In genomic region chr11:102211936-102212341, GRCm38 (mm10) we compare ENCODE assay signal across 11 mouse cellular contexts. TPM values are rescaled to one million over a fixed set of nuclear protein-coding genes. Genes with fewer than 3 reads are reported as not detected.
DNase-seq lines count a peak whose midpoint lies in the region; ATAC-seq and TF ChIP-seq lines count a peak whose summit lies in the region.
"Had no signal": no experiment of that assay in that cellular context is flagged by ENCODE, and none has a peak within 500 bp of the region (broad histone marks: within the 10 kb centered on the region; RNA-seq: fewer than 3 reads in every experiment).

No protein-coding gene starts in this region.

- no peaks in the 10 kb centered on the region for H3K9me3 ChIP-seq in embryonic facial prominence, embryonic 10.5 days
- H3K9me3 ChIP-seq in heart, embryonic 16.5 days (replicated peaks; ENCODE audit: control insufficient read depth, low read length), result no peaks in the 10 kb centered on the region

- WGBS in cerebellum, adult 2 months, result 16% methylated on average over 18 of the region's 18 CpGs
- WGBS in kidney, adult 2 months, result 54% methylated on average over 18 of the region's 18 CpGs
- WGBS in embryonic facial prominence, embryonic 10.5 days, result 75% methylated on average over 18 of the region's 18 CpGs
- WGBS in heart, embryonic 16.5 days, result 36% methylated on average over 18 of the region's 18 CpGs

- no peaks in the 10 kb centered on the region for H3K27me3 ChIP-seq in cerebellum, adult 2 months (ENCODE audit: control insufficient read depth, insufficient read depth, low read length)
- H3K27me3 ChIP-seq in kidney, adult 2 months (replicated peaks; ENCODE audit: control insufficient read depth, insufficient read depth, low read length), result no peaks in the 10 kb centered on the region
- 0 out of 2 replicates have a peak, but pooled peaks cover 1% of the 10 kb centered on the region for H3K27me3 ChIP-seq in embryonic facial prominence, embryonic 10.5 days (replicated peaks; ENCODE audit: low read depth, poor library complexity, severe bottlenecking)
- no peaks in the 10 kb centered on the region for H3K27me3 ChIP-seq in heart, embryonic 16.5 days (ENCODE audit: control insufficient read depth, insufficient read depth, low read length)

- no peak overlapping the region for H3K27ac ChIP-seq in cerebellum, adult 2 months (ENCODE audit: insufficient read depth, low read length)
- no peak overlapping the region for H3K27ac ChIP-seq in kidney, adult 2 months (ENCODE audit: insufficient read depth, low read depth, low read length)
- peak overlapping the region; percentile 59; the same call in 1 of the 2 replicates for H3K27ac ChIP-seq in embryonic facial prominence, embryonic 10.5 days (replicated peaks)
- peak overlapping the region; percentile 70 for H3K27ac ChIP-seq in heart, embryonic 16.5 days (ENCODE audit: low read length)
- H3K27ac ChIP-seq: left cerebral cortex, adult 2 months had no signal

- H3K4me1 ChIP-seq in cerebellum, adult 2 months (ENCODE audit: control insufficient read depth, insufficient read depth, low read length), result peaks cover 77% of the 10 kb centered on the region
- peaks cover 37% of the 10 kb centered on the region for H3K4me1 ChIP-seq in kidney, adult 2 months (ENCODE audit: control insufficient read depth, insufficient read depth, low read length)
- peaks cover 87% of the 10 kb centered on the region for H3K4me1 ChIP-seq in embryonic facial prominence, embryonic 10.5 days
- H3K4me1 ChIP-seq in heart, embryonic 16.5 days (ENCODE audit: control insufficient read depth, insufficient read depth, low read length), result peaks cover 89% of the 10 kb centered on the region

- TF ChIP-seq POLR2A in cerebellum, adult 2 months (IDR thresholded peaks at IDR 0.05; ENCODE audit: borderline replicate concordance, insufficient read depth, low read length), result no peak
- TF ChIP-seq POLR2A in kidney, adult 2 months (IDR thresholded peaks at IDR 0.05; ENCODE audit: low read depth, low read length), result no peak

- peak overlapping the region; percentile 33 for H3K4me2 ChIP-seq in heart, embryonic 16.5 days (ENCODE audit: low read depth, low read length)

- ATAC-seq in heart, embryonic 16.5 days (replicated peaks; ENCODE audit: extremely low read depth, insufficient read depth, low FRiP score), result no peak
- ATAC-seq: liver, postnatal 0 days had no signal

- H3K9ac ChIP-seq in heart, embryonic 16.5 days (ENCODE audit: low read length), result no peak overlapping the region
- H3K9ac ChIP-seq: liver, postnatal 0 days had no signal

- DNase-seq in cerebellum, adult 2 months, result peak; percentile 59 to 61
- DNase-seq in cerebellum, adult 18-20 months, result no peak
- peak; percentile 56 for DNase-seq in kidney, adult 2 months
- DNase-seq in kidney, adult 9 months, result no peak
- DNase-seq in embryonic facial prominence, embryonic 10.5 days (ENCODE audit: low spot score), result no peak
- no peak for DNase-seq in natural killer cell, adult 2 months (ENCODE audit: low spot score in 2 of 2)
- no peak for DNase-seq in frontal cortex, postnatal 36 days (ENCODE audit: low spot score in 2 of 2)
- DNase-seq: liver, postnatal 0 days; retina, postnatal 1 day had no signal

- TF ChIP-seq CTCF in cerebellum, adult 2 months (IDR thresholded peaks at IDR 0.05; ENCODE audit: borderline replicate concordance, insufficient read depth, low read depth, low read length), result no peak
- TF ChIP-seq CTCF in kidney, adult 2 months (conservative IDR thresholded peaks at IDR 0.05; ENCODE audit: insufficient read depth, insufficient read length, low read depth, low read length), result no peak

- H3K36me3 ChIP-seq in kidney, adult 2 months (ENCODE audit: control insufficient read depth, insufficient read depth, low read length), result no peaks in the 10 kb centered on the region
- H3K36me3 ChIP-seq in embryonic facial prominence, embryonic 10.5 days (replicated peaks), result peaks cover 1% of the 10 kb centered on the region
- H3K36me3 ChIP-seq in heart, embryonic 16.5 days (ENCODE audit: control insufficient read depth, insufficient read depth), result no peaks in the 10 kb centered on the region

- no peak overlapping the region for H3K4me3 ChIP-seq in cerebellum, adult 2 months (replicated peaks; ENCODE audit: insufficient read depth, low read depth, low read length)
- no peak overlapping the region for H3K4me3 ChIP-seq in kidney, adult 2 months (ENCODE audit: insufficient read depth, low read depth, low read length)
- no peak overlapping the region for H3K4me3 ChIP-seq in embryonic facial prominence, embryonic 10.5 days
- H3K4me3 ChIP-seq in heart, embryonic 16.5 days (ENCODE audit: low read length), result peak overlapping the region; percentile 2; the same call in 1 of the 2 replicates
- H3K4me3 ChIP-seq: left cerebral cortex, adult 2 months had no signal

RNA-seq across cellular contexts. Expression of gene Hdac5, which starts 18.0 kb away (rescaled TPM):
- polyA plus RNA-seq in cerebellum, adult 2 months (2012; rRNA removed), result 188 and 194 TPM in 2 replicates
- polyA plus RNA-seq in kidney, adult 2 months (2012; rRNA removed), result 69.2 TPM in 2 replicates
- 49.6 and 52.9 TPM in 2 replicates for polyA plus RNA-seq in embryonic facial prominence, embryonic 10.5 days (2016; fragmentation: Nextera tagmentation; extraction: Ambion mirVana)
- polyA plus RNA-seq in heart, embryonic 16.5 days (2015; fragmentation: Nextera tagmentation; extraction: Ambion mirVana), result 86.7 and 96.4 TPM in 2 replicates

RNA-seq across cellular contexts. Expression of gene G6pc3, which starts 22.5 kb away (rescaled TPM):
- 115 and 120 TPM in 2 replicates for polyA plus RNA-seq in cerebellum, adult 2 months (2012; rRNA removed)
- polyA plus RNA-seq in kidney, adult 2 months (2012; rRNA removed), result 127 and 138 TPM in 2 replicates
- polyA plus RNA-seq in embryonic facial prominence, embryonic 10.5 days (2016; fragmentation: Nextera tagmentation; extraction: Ambion mirVana), result 38.2 and 39.6 TPM in 2 replicates
- 24.4 and 25.0 TPM in 2 replicates for polyA plus RNA-seq in heart, embryonic 16.5 days (2015; fragmentation: Nextera tagmentation; extraction: Ambion mirVana)

RNA-seq across cellular contexts. Expression of gene Lsm12, which starts 26.8 kb away (rescaled TPM):
- polyA plus RNA-seq in cerebellum, adult 2 months (2012; rRNA removed), result 35.2 and 40.2 TPM in 2 replicates
- 33.0 and 39.6 TPM in 2 replicates for polyA plus RNA-seq in kidney, adult 2 months (2012; rRNA removed)
- polyA plus RNA-seq in embryonic facial prominence, embryonic 10.5 days (2016; fragmentation: Nextera tagmentation; extraction: Ambion mirVana), result 145 and 155 TPM in 2 replicates
- polyA plus RNA-seq in heart, embryonic 16.5 days (2015; fragmentation: Nextera tagmentation; extraction: Ambion mirVana), result 60.5 and 77.2 TPM in 2 replicates

RNA-seq across cellular contexts. Expression of gene BC030867, which starts 36.7 kb away (rescaled TPM):
- polyA plus RNA-seq in cerebellum, adult 2 months (2012; rRNA removed), result 1.3 and 2.2 TPM in 2 replicates
- polyA plus RNA-seq in kidney, adult 2 months (2012; rRNA removed), result 0.41 and 0.81 TPM in 2 replicates
- polyA plus RNA-seq in embryonic facial prominence, embryonic 10.5 days (2016; fragmentation: Nextera tagmentation; extraction: Ambion mirVana), result 30.1 and 32.4 TPM in 2 replicates
- 11.8 and 12.3 TPM in 2 replicates for polyA plus RNA-seq in heart, embryonic 16.5 days (2015; fragmentation: Nextera tagmentation; extraction: Ambion mirVana)

RNA-seq across cellular contexts. Expression of gene Tmem101, which starts 55.7 kb away (rescaled TPM):
- polyA plus RNA-seq in cerebellum, adult 2 months (2012; rRNA removed), result 33.2 and 34.0 TPM in 2 replicates
- 17.7 and 18.3 TPM in 2 replicates for polyA plus RNA-seq in kidney, adult 2 months (2012; rRNA removed)
- polyA plus RNA-seq in embryonic facial prominence, embryonic 10.5 days (2016; fragmentation: Nextera tagmentation; extraction: Ambion mirVana), result 35.0 and 38.0 TPM in 2 replicates
- 33.9 and 35.3 TPM in 2 replicates for polyA plus RNA-seq in heart, embryonic 16.5 days (2015; fragmentation: Nextera tagmentation; extraction: Ambion mirVana)

Comparison
In these comparisons a context has a peak if more than half of its experiments do, and no peak if none do; other contexts are left out.
1. DNase-seq: peak in cerebellum, adult 2 months (2 of 2) and kidney, adult 2 months (single experiment); none in cerebellum, adult 18-20 months (0 of 2), kidney, adult 9 months (single experiment), embryonic facial prominence, embryonic 10.5 days (single experiment), natural killer cell, adult 2 months (0 of 2) and frontal cortex, postnatal 36 days (0 of 2).
2. H3K27ac ChIP-seq: peak in embryonic facial prominence, embryonic 10.5 days (single experiment) and heart, embryonic 16.5 days (single experiment); none in cerebellum, adult 2 months (single experiment) and kidney, adult 2 months (single experiment).